Mouse (Mus musculus) midbrain, embryonic 15.5 days (tissue): ENCODE data around the gene Ntrk2. TPM values are rescaled to one million over a fixed set of nuclear protein-coding genes. Genes with fewer than 3 reads are reported as not detected.

Source experiments
- ATAC-seq: fragments of 200-750 bp; cut with Nextera tagmentation; replicated peaks from 2 replicates; pipeline ENCODE4 v1.8.0; 2017; ENCODE audit warnings: moderate TSS enrichment
- H3K27ac ChIP-seq: fragments of 300-500 bp; sonication (generic); 2 replicates; pipeline ENCODE4 v1.5.1; 2015; ENCODE audit warnings: mild to moderate bottlenecking, inconsistent platforms
- H3K27me3 ChIP-seq: fragments of 300-500 bp; sonication (generic); replicated peaks from 2 replicates; pipeline ENCODE4 v1.6.1; 2015; ENCODE audit warnings: inconsistent platforms
- H3K36me3 ChIP-seq: fragments of 300-500 bp; sonication (generic); replicated peaks from 2 replicates; pipeline ENCODE4 v1.6.1; 2015; ENCODE audit warnings: inconsistent platforms
- H3K4me1 ChIP-seq: fragments of 300-500 bp; sonication (generic); 2 replicates; pipeline ENCODE4 v1.6.1; 2015; ENCODE audit warnings: inconsistent platforms
- H3K4me2 ChIP-seq: fragments of 300-500 bp; sonication (generic); 2 replicates; pipeline ENCODE4 v1.6.1; 2015; ENCODE audit warnings: inconsistent platforms, mild to moderate bottlenecking, moderate library complexity
- H3K4me3 ChIP-seq: fragments of 300-500 bp; sonication (generic); 2 replicates; pipeline ENCODE4 v1.5.1; 2015; ENCODE audit warnings: mild to moderate bottlenecking, inconsistent platforms
- H3K9ac ChIP-seq: fragments of 300-500 bp; sonication (generic); 2 replicates; pipeline ENCODE4 v1.6.1; 2015; ENCODE audit warnings: mild to moderate bottlenecking, inconsistent platforms
- H3K9me3 ChIP-seq: fragments of 300-500 bp; sonication (generic); 2 replicates; pipeline ENCODE4 v1.6.1; 2016; ENCODE audit warnings: inconsistent platforms
- WGBS: fragments of 180-500 bp; shearing (Covaris S2); methylation state at CpG from one replicate; pipeline ENCODE4 v1.1.7; 2015; ENCODE audit warnings: mixed read lengths; 5-methylcytosine and 5-hydroxymethylcytosine counted together
- polyA plus RNA-seq: library from polyadenylated mRNA; unstranded; fragments of >200 nt; fragmentation: Nextera tagmentation; extraction: Ambion mirVana; gene quantifications from 2 replicates; pipeline ENCODE4 v1.2.1, GENCODE M21; 2015

Gene Ntrk2
- polyA plus RNA-seq: 121 and 126 TPM in 2 replicates

- peak; percentile 83 for ATAC-seq
- Histone ChIP-seq H3K4me1 (peaks cover 26% of the 10 kb centered on the region), H3K27me3 (peaks cover 4% of the 10 kb centered on the region; the same call in 1 of the 2 replicates), H3K4me2 (peak within 1 kb of the TSS; percentile 82), H3K36me3 (no peaks in the 10 kb centered on the region), H3K27ac (peak within 1 kb of the TSS; percentile 97), H3K9me3 (no peaks in the 10 kb centered on the region), H3K9ac (peak within 1 kb of the TSS; percentile 92), H3K4me3 (peak within 1 kb of the TSS; percentile 93)
- WGBS: under 1% methylated on average over 47 of the region's 47 CpGs
Observed at GRCm38 (mm10) chr13:58806397-58806892, at the start of gene Ntrk2. Gene Ntrk2 (plus strand): TSS chr13:58806569.

GRCm38 (mm10) chr13:58761003-58761630 lies 45.3 kb upstream of the Ntrk2 start:
- no peaks in the 10 kb centered on the region for H3K4me1 ChIP-seq
- H3K9me3 ChIP-seq: no peaks in the 10 kb centered on the region
- no peak for ATAC-seq
- no peak overlapping the region for H3K9ac ChIP-seq
- no peaks in the 10 kb centered on the region for H3K36me3 ChIP-seq
- 87% methylated on average over 5 of the region's 5 CpGs for WGBS
- H3K4me3 ChIP-seq: no peak overlapping the region
- H3K27me3 ChIP-seq: no peaks in the 10 kb centered on the region
- no peak overlapping the region for H3K27ac ChIP-seq
- H3K4me2 ChIP-seq: no peak overlapping the region

GRCm38 (mm10) chr13:58768258-58768657 lies 38.1 kb upstream of the Ntrk2 start:
- no peak overlapping the region for H3K4me2 ChIP-seq
- no peaks in the 10 kb centered on the region for H3K27me3 ChIP-seq
- no peaks in the 10 kb centered on the region for H3K9me3 ChIP-seq
- H3K27ac ChIP-seq: no peak overlapping the region
- H3K9ac ChIP-seq: no peak overlapping the region
- H3K4me1 ChIP-seq: no peaks in the 10 kb centered on the region
- 93% methylated on average over 6 of the region's 6 CpGs for WGBS
- H3K4me3 ChIP-seq: no peak overlapping the region
- H3K36me3 ChIP-seq: no peaks in the 10 kb centered on the region
- ATAC-seq: no peak

- no peak overlapping the region for H3K27ac ChIP-seq
- no peak overlapping the region for H3K4me3 ChIP-seq
- no peak overlapping the region for H3K9ac ChIP-seq
- H3K9me3 ChIP-seq: no peaks in the 10 kb centered on the region
- 65% methylated on average over 2 of the region's 2 CpGs for WGBS
- no peak for ATAC-seq
- H3K27me3 ChIP-seq: no peaks in the 10 kb centered on the region
- H3K4me1 ChIP-seq: no peaks in the 10 kb centered on the region
- H3K4me2 ChIP-seq: no peak overlapping the region
- no peaks in the 10 kb centered on the region for H3K36me3 ChIP-seq
Observed at GRCm38 (mm10) chr13:58769438-58769837, 36.9 kb upstream of the Ntrk2 start.

GRCm38 (mm10) chr13:58779261-58779660 lies 27.1 kb upstream of the Ntrk2 start:
- no peaks in the 10 kb centered on the region for H3K4me1 ChIP-seq
- H3K4me3 ChIP-seq: no peak overlapping the region
- no peaks in the 10 kb centered on the region for H3K27me3 ChIP-seq
- H3K4me2 ChIP-seq: no peak overlapping the region
- H3K9me3 ChIP-seq: no peaks in the 10 kb centered on the region
- no peaks in the 10 kb centered on the region for H3K36me3 ChIP-seq
- ATAC-seq: no peak
- no peak overlapping the region for H3K27ac ChIP-seq
- WGBS: 95% methylated on average over 14 of the region's 14 CpGs
- no peak overlapping the region for H3K9ac ChIP-seq

GRCm38 (mm10) chr13:58786476-58786875 lies 19.9 kb upstream of the Ntrk2 start:
- Histone ChIP-seq H3K4me1 (no peaks in the 10 kb centered on the region), H3K9ac (no peak overlapping the region), H3K4me3 (no peak overlapping the region), H3K9me3 (no peaks in the 10 kb centered on the region), H3K27ac (no peak overlapping the region), H3K36me3 (no peaks in the 10 kb centered on the region), H3K4me2 (no peak overlapping the region), H3K27me3 (no peaks in the 10 kb centered on the region)
- ATAC-seq: no peak
- WGBS: 11% methylated on average over 3 of the region's 3 CpGs

- H3K9ac ChIP-seq: no peak overlapping the region
- H3K4me2 ChIP-seq: no peak overlapping the region
- no peak overlapping the region for H3K27ac ChIP-seq
- ATAC-seq: no peak
- no peaks in the 10 kb centered on the region for H3K36me3 ChIP-seq
- H3K9me3 ChIP-seq: no peaks in the 10 kb centered on the region
- no peak overlapping the region for H3K4me3 ChIP-seq
- no peaks in the 10 kb centered on the region for H3K27me3 ChIP-seq
- 85% methylated on average over 7 of the region's 7 CpGs for WGBS
- H3K4me1 ChIP-seq: no peaks in the 10 kb centered on the region
Observed at GRCm38 (mm10) chr13:58790741-58791140, 15.6 kb upstream of the Ntrk2 start.

- Histone ChIP-seq H3K4me2 (no peak overlapping the region), H3K36me3 (no peaks in the 10 kb centered on the region), H3K4me1 (no peaks in the 10 kb centered on the region), H3K27me3 (no peaks in the 10 kb centered on the region), H3K9ac (no peak overlapping the region), H3K27ac (no peak overlapping the region), H3K4me3 (no peak overlapping the region), H3K9me3 (no peaks in the 10 kb centered on the region)
- ATAC-seq: no peak
- 92% methylated on average over 7 of the region's 7 CpGs for WGBS
Observed at GRCm38 (mm10) chr13:58797386-58797785, 9.0 kb upstream of the Ntrk2 start.

- H3K27ac ChIP-seq: no peak overlapping the region
- H3K9ac ChIP-seq: no peak overlapping the region
- H3K36me3 ChIP-seq: no peaks in the 10 kb centered on the region
- H3K4me3 ChIP-seq: no peak overlapping the region
- H3K4me1 ChIP-seq: peaks cover 6% of the 10 kb centered on the region
- peaks cover 4% of the 10 kb centered on the region; the same call in 1 of the 2 replicates for H3K27me3 ChIP-seq
- H3K9me3 ChIP-seq: no peaks in the 10 kb centered on the region
- 82% methylated on average over 3 of the region's 3 CpGs for WGBS
- H3K4me2 ChIP-seq: no peak overlapping the region
- ATAC-seq: no peak
Observed at GRCm38 (mm10) chr13:58801291-58801690, 5.1 kb upstream of the Ntrk2 start.

GRCm38 (mm10) chr13:58803882-58804281 lies 2.5 kb upstream of the Ntrk2 start:
- Histone ChIP-seq H3K27me3 (peaks cover 4% of the 10 kb centered on the region; the same call in 1 of the 2 replicates), H3K27ac (no peak overlapping the region), H3K9me3 (no peaks in the 10 kb centered on the region), H3K36me3 (no peaks in the 10 kb centered on the region), H3K9ac (no peak overlapping the region), H3K4me3 (no peak overlapping the region), H3K4me2 (no peak overlapping the region), H3K4me1 (peaks cover 8% of the 10 kb centered on the region)
- ATAC-seq: no peak
- WGBS: 20% methylated on average over 1 of the region's 1 CpGs

- ATAC-seq: no peak
- H3K4me1 ChIP-seq: peaks cover 20% of the 10 kb centered on the region
- peak overlapping the region; percentile 93 for H3K4me3 ChIP-seq
- no peaks in the 10 kb centered on the region for H3K36me3 ChIP-seq
- H3K27ac ChIP-seq: peak overlapping the region; percentile 97
- H3K4me2 ChIP-seq: peak overlapping the region; percentile 82
- peaks cover 4% of the 10 kb centered on the region; the same call in 1 of the 2 replicates for H3K27me3 ChIP-seq
- peak overlapping the region; percentile 22; the same call in 1 of the 2 replicates for H3K9ac ChIP-seq
- 82% methylated on average over 11 of the region's 11 CpGs for WGBS
- H3K9me3 ChIP-seq: no peaks in the 10 kb centered on the region
Observed at GRCm38 (mm10) chr13:58805833-58806232, 536 bp upstream of the Ntrk2 start.

- H3K9ac ChIP-seq: peak overlapping the region; percentile 92
- ATAC-seq: peak; percentile 32; the same call in 1 of the 2 replicates
- H3K36me3 ChIP-seq: no peaks in the 10 kb centered on the region
- under 1% methylated on average over 34 of the region's 34 CpGs for WGBS
- peak overlapping the region; percentile 93 for H3K4me3 ChIP-seq
- peak overlapping the region; percentile 97 for H3K27ac ChIP-seq
- H3K9me3 ChIP-seq: no peaks in the 10 kb centered on the region
- peaks cover 32% of the 10 kb centered on the region for H3K4me1 ChIP-seq
- H3K27me3 ChIP-seq: peaks cover 4% of the 10 kb centered on the region; the same call in 1 of the 2 replicates
- H3K4me2 ChIP-seq: peak overlapping the region; percentile 82
Observed at GRCm38 (mm10) chr13:58806896-58807628, 693 bp downstream of the Ntrk2 start.
